Mouse (Mus musculus) spleen, adult 2 months (tissue): Measurements from ENCODE around the gene Vkorc1.

Source experiments
- CTCF ChIP-seq: fragments of 200-500 bp; IDR thresholded peaks from 2 replicates; pipeline ENCODE4 v1.5.1; 2011; ENCODE audit warnings: mild to moderate bottlenecking, inconsistent platforms; ENCODE audit not compliant: insufficient read depth, insufficient read length, insufficient replicate concordance; ENCODE audit errors: extremely low read depth
- POLR2A ChIP-seq: fragments of 200-500 bp; IDR thresholded peaks from 2 replicates; pipeline ENCODE4 v1.6.1; 2011; ENCODE audit warnings: low read depth, low read length, inconsistent platforms

- TF ChIP-seq CTCF (no peak), POLR2A (no peak)
These were observed 35.2 kb upstream of the Vkorc1 start for GRCm38 (mm10) chr7:127930636-127931035.
